ENCODE assay signal across 28 mouse cellular contexts in genomic region chr1:64823564-64823963, GRCm38 (mm10).
DNase-seq lines count a peak whose midpoint lies in the region; ATAC-seq lines count a peak whose summit lies in the region.
"Had no signal": no experiment of that assay in that cellular context is flagged by ENCODE, and none has a peak within 500 bp of the region (broad histone marks: within the 10 kb centered on the region; RNA-seq: fewer than 3 reads in every experiment).

No protein-coding gene starts in this region.

- no peak overlapping the region for H3K27ac ChIP-seq in heart, embryonic 10.5 days
- H3K27ac ChIP-seq in forebrain, embryonic 10.5 days: no peak overlapping the region
- H3K27ac ChIP-seq: embryonic facial prominence, embryonic 15.5 days; heart, embryonic 13.5 days; hindbrain, embryonic 13.5 days; intestine, embryonic 15.5 days; layer of hippocampus, adult 2 months; limb, embryonic 12.5 days; liver, embryonic 13.5 days; macrophage; midbrain, embryonic 12.5 days; neural tube, embryonic 13.5 days had no signal

- H3K27me3 ChIP-seq in heart, embryonic 10.5 days (ENCODE audit: insufficient read depth, poor library complexity, severe bottlenecking): no peaks in the 10 kb centered on the region
- no peaks in the 10 kb centered on the region for H3K27me3 ChIP-seq in forebrain, embryonic 10.5 days (ENCODE audit: poor library complexity, severe bottlenecking)
- H3K27me3 ChIP-seq: embryonic facial prominence, embryonic 15.5 days; heart, embryonic 13.5 days; hindbrain, embryonic 13.5 days; intestine, embryonic 15.5 days; limb, embryonic 12.5 days; liver, embryonic 13.5 days; midbrain, embryonic 12.5 days; neural tube, embryonic 13.5 days had no signal

- H3K36me3 ChIP-seq in heart, embryonic 10.5 days: no peaks in the 10 kb centered on the region
- H3K36me3 ChIP-seq in forebrain, embryonic 10.5 days (replicated peaks): no peaks in the 10 kb centered on the region
- H3K36me3 ChIP-seq: embryonic facial prominence, embryonic 15.5 days; heart, embryonic 13.5 days; intestine, embryonic 15.5 days; limb, embryonic 12.5 days; liver, embryonic 13.5 days; midbrain, embryonic 12.5 days; neural tube, embryonic 13.5 days had no signal

- WGBS in heart, embryonic 10.5 days: 63% methylated on average over 6 of the region's 6 CpGs
- 75% methylated on average over 6 of the region's 6 CpGs for WGBS in forebrain, embryonic 10.5 days

- no peak overlapping the region for H3K4me3 ChIP-seq in heart, embryonic 10.5 days
- H3K4me3 ChIP-seq in forebrain, embryonic 10.5 days: no peak overlapping the region
- H3K4me3 ChIP-seq: embryonic facial prominence, embryonic 15.5 days; heart, embryonic 13.5 days; hindbrain, embryonic 13.5 days; intestine, embryonic 15.5 days; layer of hippocampus, adult 2 months; limb, embryonic 12.5 days; liver, embryonic 13.5 days; midbrain, embryonic 12.5 days; neural tube, embryonic 13.5 days had no signal

- peak; percentile 84 to 90 for ATAC-seq in hematopoietic stem cell, adult 5-6 weeks (replicated peaks in 1 of 2; ENCODE audit: insufficient read depth in 1 of 2, low FRiP score in 2 of 2, low TSS enrichment in 1 of 2, low read depth in 1 of 2, poor library complexity in 2 of 2, severe bottlenecking in 2 of 2)
- ATAC-seq: forebrain, embryonic 16.5 days; intestine, embryonic 15.5 days had no signal

- peak; percentile 35 for DNase-seq in heart, adult 11 months
- DNase-seq in heart, embryonic 10.5 days (ENCODE audit: low spot score): no peak
- peak; percentile 8 to 26 for DNase-seq in natural killer cell, adult 2 months (ENCODE audit: low spot score in 2 of 2)
- peak; percentile 9 to 16 for DNase-seq in thymus, postnatal 36 days
- no peak for DNase-seq in forebrain, embryonic 10.5 days (ENCODE audit: extremely low spot score, low spot score)
- DNase-seq in liver: no peak
- DNase-seq in kidney, postnatal 14 days: no peak
- DNase-seq: adrenal gland, postnatal 36 days; cerebellum, adult 9-10 months; gastrocnemius, postnatal 10 days; heart, adult 18-20 months; heart, postnatal 14 days; kidney, adult 8-10 months; kidney, postnatal 10 days; liver, embryonic 13.5 days; lung, adult 2 months; right cerebral cortex, adult 18-20 months had no signal

- peaks cover 4% of the 10 kb centered on the region; the same call in 1 of the 2 replicates for H3K4me1 ChIP-seq in heart, embryonic 10.5 days
- no peaks in the 10 kb centered on the region; the same call in 1 of the 2 replicates for H3K4me1 ChIP-seq in forebrain, embryonic 10.5 days
- H3K4me1 ChIP-seq: embryonic facial prominence, embryonic 15.5 days; hindbrain, embryonic 13.5 days; intestine, embryonic 15.5 days; limb, embryonic 12.5 days; midbrain, embryonic 12.5 days; neural tube, embryonic 13.5 days had no signal

- H3K9me3 ChIP-seq in heart, embryonic 10.5 days: no peaks in the 10 kb centered on the region
- no peaks in the 10 kb centered on the region for H3K9me3 ChIP-seq in forebrain, embryonic 10.5 days
- H3K9me3 ChIP-seq: embryonic facial prominence, embryonic 15.5 days; heart, embryonic 13.5 days; hindbrain, embryonic 13.5 days; intestine, embryonic 15.5 days; limb, embryonic 12.5 days; liver, embryonic 13.5 days; midbrain, embryonic 12.5 days; neural tube, embryonic 13.5 days had no signal

Comparison
In these comparisons a context has a peak if more than half of its experiments do, and no peak if none do; other contexts are left out.
1. DNase-seq: peak in heart, adult 11 months (single experiment), natural killer cell, adult 2 months (2 of 2) and thymus, postnatal 36 days (2 of 2); none in heart, embryonic 10.5 days (single experiment), forebrain, embryonic 10.5 days (single experiment), liver (single experiment) and kidney, postnatal 14 days (single experiment).